Mouse (Mus musculus) heart, embryonic 13.5 days (tissue): ENCODE data around the gene Ppp6r3. TPM values are rescaled to one million over a fixed set of nuclear protein-coding genes. Genes with fewer than 3 reads are reported as not detected.

Source experiments
- ATAC-seq: fragments of 200-750 bp; cut with Nextera tagmentation; 2 replicates; pipeline ENCODE4 v1.8.0; 2017; ENCODE audit warnings: moderate TSS enrichment; ENCODE audit not compliant: insufficient number of reproducible peaks, low FRiP score, low TSS enrichment; ENCODE audit errors: extremely low read depth
- H3K27ac ChIP-seq: fragments of 300-500 bp; sonication (generic); replicated peaks from 2 replicates; pipeline ENCODE4 v1.5.1; 2015; ENCODE audit warnings: moderate library complexity, mild to moderate bottlenecking, inconsistent platforms
- H3K27me3 ChIP-seq: fragments of 300-500 bp; sonication (generic); replicated peaks from 2 replicates; pipeline ENCODE4 v1.6.1; 2015; ENCODE audit warnings: mild to moderate bottlenecking, inconsistent platforms
- H3K36me3 ChIP-seq: fragments of 300-500 bp; sonication (generic); 2 replicates; pipeline ENCODE4 v1.6.1; 2015; ENCODE audit warnings: mild to moderate bottlenecking, inconsistent platforms
- H3K4me1 ChIP-seq: fragments of 300-500 bp; sonication (generic); 2 replicates; pipeline ENCODE4 v1.6.1; 2015; ENCODE audit warnings: inconsistent platforms
- H3K4me2 ChIP-seq: fragments of 300-500 bp; sonication (generic); 2 replicates; pipeline ENCODE4 v1.6.1; 2015; ENCODE audit warnings: inconsistent platforms, mild to moderate bottlenecking, moderate library complexity
- H3K4me3 ChIP-seq: fragments of 300-500 bp; sonication (generic); 2 replicates; pipeline ENCODE4 v1.5.1; 2015; ENCODE audit warnings: moderate library complexity, mild to moderate bottlenecking, inconsistent platforms
- H3K9ac ChIP-seq: fragments of 300-500 bp; sonication (generic); 2 replicates; pipeline ENCODE4 v1.6.1; 2015; ENCODE audit warnings: inconsistent platforms, mild to moderate bottlenecking, moderate library complexity
- H3K9me3 ChIP-seq: fragments of 300-500 bp; sonication (generic); 2 replicates; pipeline ENCODE4 v1.6.1; 2016; ENCODE audit warnings: inconsistent platforms
- WGBS: fragments of 180-500 bp; shearing (Covaris S2); methylation state at CpG from one replicate; pipeline ENCODE4 v1.1.7; 2015; ENCODE audit warnings: mixed read lengths; 5-methylcytosine and 5-hydroxymethylcytosine counted together
- polyA plus RNA-seq: library from polyadenylated mRNA; unstranded; fragments of >200 nt; fragmentation: Nextera tagmentation; extraction: Ambion mirVana; gene quantifications from 2 replicates; pipeline ENCODE4 v1.2.1, GENCODE M21; 2015

Ppp6r3 gene
- polyA plus RNA-seq, 1 experiment from 2014 or later, result 46.1 TPM

GRCm38 (mm10) chr19:3575276-3575631, 295 bp downstream of the Ppp6r3 start:
- peak overlapping the region; percentile 88 for H3K9ac ChIP-seq
- H3K4me2 ChIP-seq, result peak overlapping the region; percentile 81
- ATAC-seq, result peak; percentile 50
- under 1% methylated on average over 42 of the region's 50 CpGs for WGBS
- peaks cover 50% of the 10 kb centered on the region for H3K4me1 ChIP-seq
- H3K36me3 ChIP-seq, result 0 out of 2 replicates have a peak, but pooled peaks cover 3% of the 10 kb centered on the region
- H3K9me3 ChIP-seq, result no peaks in the 10 kb centered on the region
- peak overlapping the region; percentile 95 for H3K27ac ChIP-seq
- peak overlapping the region; percentile 66 for H3K4me3 ChIP-seq
- no peaks in the 10 kb centered on the region for H3K27me3 ChIP-seq

GRCm38 (mm10) chr19:3574593-3575094, 905 bp downstream of the Ppp6r3 start:
- no peaks in the 10 kb centered on the region for H3K9me3 ChIP-seq
- peak overlapping the region; percentile 95 for H3K27ac ChIP-seq
- peaks cover 54% of the 10 kb centered on the region for H3K4me1 ChIP-seq
- peak overlapping the region; percentile 81 for H3K4me2 ChIP-seq
- H3K9ac ChIP-seq, result peak overlapping the region; percentile 88
- H3K27me3 ChIP-seq, result no peaks in the 10 kb centered on the region
- ATAC-seq, result no peak
- 0 out of 2 replicates have a peak, but pooled peaks cover 3% of the 10 kb centered on the region for H3K36me3 ChIP-seq
- 4% methylated on average over 9 of the region's 9 CpGs for WGBS
- H3K4me3 ChIP-seq, result peak overlapping the region; percentile 66

GRCm38 (mm10) chr19:3564309-3564708, 11.2 kb downstream of the Ppp6r3 start:
- peaks cover 76% of the 10 kb centered on the region for H3K4me1 ChIP-seq
- H3K27me3 ChIP-seq, result no peaks in the 10 kb centered on the region
- WGBS, result 36% methylated on average over 3 of the region's 3 CpGs
- H3K36me3 ChIP-seq, result peaks cover 19% of the 10 kb centered on the region
- peak; percentile 51; the same call in 1 of the 2 replicates for ATAC-seq
- no peaks in the 10 kb centered on the region for H3K9me3 ChIP-seq
- peak overlapping the region; percentile 52 for H3K4me2 ChIP-seq
- H3K4me3 ChIP-seq, result no peak overlapping the region; the same call in 1 of the 2 replicates
- H3K27ac ChIP-seq, result peak overlapping the region; percentile 86
- peak overlapping the region; percentile 48 for H3K9ac ChIP-seq

- Histone ChIP-seq H3K27me3 (no peaks in the 10 kb centered on the region), H3K27ac (no peak overlapping the region), H3K4me3 (no peak overlapping the region), H3K4me2 (no peak overlapping the region), H3K9me3 (no peaks in the 10 kb centered on the region), H3K36me3 (peaks cover 24% of the 10 kb centered on the region), H3K4me1 (peaks cover 61% of the 10 kb centered on the region), H3K9ac (no peak overlapping the region)
- 78% methylated on average over 6 of the region's 6 CpGs for WGBS
- ATAC-seq, result no peak
Observed at GRCm38 (mm10) chr19:3562752-3563151, 12.8 kb downstream of the Ppp6r3 start.

GRCm38 (mm10) chr19:3562298-3562697, 13.3 kb downstream of the Ppp6r3 start:
- H3K36me3 ChIP-seq, result peaks cover 24% of the 10 kb centered on the region
- H3K27ac ChIP-seq, result no peak overlapping the region
- H3K4me1 ChIP-seq, result peaks cover 61% of the 10 kb centered on the region
- no peaks in the 10 kb centered on the region for H3K27me3 ChIP-seq
- WGBS, result 92% methylated on average over 2 of the region's 2 CpGs
- no peaks in the 10 kb centered on the region for H3K9me3 ChIP-seq
- H3K9ac ChIP-seq, result no peak overlapping the region
- H3K4me2 ChIP-seq, result no peak overlapping the region
- no peak overlapping the region for H3K4me3 ChIP-seq
- no peak for ATAC-seq

GRCm38 (mm10) chr19:3556169-3556827, 19.3 kb downstream of the Ppp6r3 start:
- no peaks in the 10 kb centered on the region for H3K9me3 ChIP-seq
- no peaks in the 10 kb centered on the region for H3K27me3 ChIP-seq
- no peak overlapping the region for H3K9ac ChIP-seq
- no peak for ATAC-seq
- H3K27ac ChIP-seq, result no peak overlapping the region
- WGBS, result 89% methylated on average over 2 of the region's 2 CpGs
- H3K4me1 ChIP-seq, result peaks cover 45% of the 10 kb centered on the region
- H3K4me2 ChIP-seq, result no peak overlapping the region
- H3K4me3 ChIP-seq, result no peak overlapping the region
- H3K36me3 ChIP-seq, result peaks cover 12% of the 10 kb centered on the region

- 78% methylated on average over 8 of the region's 8 CpGs for WGBS
- H3K4me2 ChIP-seq, result no peak overlapping the region
- H3K27ac ChIP-seq, result no peak overlapping the region
- no peaks in the 10 kb centered on the region for H3K9me3 ChIP-seq
- peaks cover 7% of the 10 kb centered on the region for H3K36me3 ChIP-seq
- no peaks in the 10 kb centered on the region for H3K27me3 ChIP-seq
- ATAC-seq, result no peak
- no peak overlapping the region for H3K4me3 ChIP-seq
- H3K4me1 ChIP-seq, result peaks cover 37% of the 10 kb centered on the region
- H3K9ac ChIP-seq, result no peak overlapping the region
Observed at GRCm38 (mm10) chr19:3554785-3555184, 20.8 kb downstream of the Ppp6r3 start.

GRCm38 (mm10) chr19:3551573-3552159, 23.9 kb downstream of the Ppp6r3 start:
- no peak for ATAC-seq
- H3K27ac ChIP-seq, result no peak overlapping the region
- H3K4me2 ChIP-seq, result no peak overlapping the region
- H3K36me3 ChIP-seq, result peaks cover 14% of the 10 kb centered on the region; the same call in 1 of the 2 replicates
- no peaks in the 10 kb centered on the region for H3K9me3 ChIP-seq
- no peaks in the 10 kb centered on the region for H3K27me3 ChIP-seq
- 75% methylated on average over 4 of the region's 4 CpGs for WGBS
- no peak overlapping the region for H3K4me3 ChIP-seq
- H3K9ac ChIP-seq, result no peak overlapping the region
- peaks cover 34% of the 10 kb centered on the region for H3K4me1 ChIP-seq

- no peak overlapping the region for H3K4me2 ChIP-seq
- H3K27me3 ChIP-seq, result no peaks in the 10 kb centered on the region
- 85% methylated on average over 1 of the region's 1 CpGs for WGBS
- no peak overlapping the region for H3K9ac ChIP-seq
- H3K36me3 ChIP-seq, result peaks cover 14% of the 10 kb centered on the region; the same call in 1 of the 2 replicates
- no peak overlapping the region for H3K4me3 ChIP-seq
- peaks cover 36% of the 10 kb centered on the region for H3K4me1 ChIP-seq
- no peak for ATAC-seq
- no peaks in the 10 kb centered on the region for H3K9me3 ChIP-seq
- no peak overlapping the region for H3K27ac ChIP-seq
Observed at GRCm38 (mm10) chr19:3550101-3550500, 25.4 kb downstream of the Ppp6r3 start.

GRCm38 (mm10) chr19:3549263-3549662, 26.3 kb downstream of the Ppp6r3 start:
- no peaks in the 10 kb centered on the region for H3K27me3 ChIP-seq
- peaks cover 30% of the 10 kb centered on the region for H3K4me1 ChIP-seq
- H3K9me3 ChIP-seq, result no peaks in the 10 kb centered on the region
- H3K4me3 ChIP-seq, result no peak overlapping the region
- H3K4me2 ChIP-seq, result no peak overlapping the region
- no peak for ATAC-seq
- H3K36me3 ChIP-seq, result peaks cover 14% of the 10 kb centered on the region; the same call in 1 of the 2 replicates
- WGBS, result 62% methylated on average over 1 of the region's 1 CpGs
- no peak overlapping the region for H3K27ac ChIP-seq
- H3K9ac ChIP-seq, result no peak overlapping the region

- H3K4me1 ChIP-seq, result peaks cover 29% of the 10 kb centered on the region
- H3K36me3 ChIP-seq, result peaks cover 16% of the 10 kb centered on the region
- H3K27ac ChIP-seq, result no peak overlapping the region
- H3K9ac ChIP-seq, result no peak overlapping the region
- H3K27me3 ChIP-seq, result no peaks in the 10 kb centered on the region
- no peak for ATAC-seq
- no peaks in the 10 kb centered on the region for H3K9me3 ChIP-seq
- H3K4me2 ChIP-seq, result no peak overlapping the region
- H3K4me3 ChIP-seq, result no peak overlapping the region
- 94% methylated on average over 1 of the region's 1 CpGs for WGBS
Observed at GRCm38 (mm10) chr19:3548311-3548710, 27.2 kb downstream of the Ppp6r3 start.
